Mouse (Mus musculus) adrenal gland, adult 2 months (tissue): ENCODE measurements at regions not wholly inside any gene's neighbourhood (a gene's known extent, or its start where the extent isn't known, plus 50 kb on each side); places are given as distances from the start of the nearest gene placed in this dataset.
"Not testable (repeated sequence)": the region's sequence is repeated elsewhere in the genome, so short reads cannot be mapped to it uniquely, and the experiment has no call there.

Experiments
- DNase-seq: peaks from one replicate; pipeline ENCODE4 v3.0.0; 2021

DNA sequence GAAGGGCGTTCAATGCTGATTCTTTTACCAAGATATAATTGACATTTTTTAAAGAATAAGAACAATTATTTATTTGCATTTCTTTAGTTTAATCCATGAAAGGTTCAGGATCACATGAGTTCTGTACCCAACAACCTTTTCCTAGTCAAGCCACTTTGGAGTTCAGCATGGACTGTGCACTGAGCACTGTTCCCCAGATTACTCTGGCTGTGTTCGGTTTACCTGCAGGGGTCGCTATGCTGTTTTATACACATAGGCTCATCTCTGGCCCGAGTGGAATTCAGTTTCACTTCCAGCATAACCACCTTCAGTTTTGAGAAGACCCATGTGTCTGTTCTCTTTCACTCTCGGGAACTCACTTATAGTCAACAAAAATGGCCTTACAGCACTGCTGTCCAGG is 93.5 kb upstream of the Smarcad1 start:
- DNase-seq = not testable (repeated sequence)

DNA sequence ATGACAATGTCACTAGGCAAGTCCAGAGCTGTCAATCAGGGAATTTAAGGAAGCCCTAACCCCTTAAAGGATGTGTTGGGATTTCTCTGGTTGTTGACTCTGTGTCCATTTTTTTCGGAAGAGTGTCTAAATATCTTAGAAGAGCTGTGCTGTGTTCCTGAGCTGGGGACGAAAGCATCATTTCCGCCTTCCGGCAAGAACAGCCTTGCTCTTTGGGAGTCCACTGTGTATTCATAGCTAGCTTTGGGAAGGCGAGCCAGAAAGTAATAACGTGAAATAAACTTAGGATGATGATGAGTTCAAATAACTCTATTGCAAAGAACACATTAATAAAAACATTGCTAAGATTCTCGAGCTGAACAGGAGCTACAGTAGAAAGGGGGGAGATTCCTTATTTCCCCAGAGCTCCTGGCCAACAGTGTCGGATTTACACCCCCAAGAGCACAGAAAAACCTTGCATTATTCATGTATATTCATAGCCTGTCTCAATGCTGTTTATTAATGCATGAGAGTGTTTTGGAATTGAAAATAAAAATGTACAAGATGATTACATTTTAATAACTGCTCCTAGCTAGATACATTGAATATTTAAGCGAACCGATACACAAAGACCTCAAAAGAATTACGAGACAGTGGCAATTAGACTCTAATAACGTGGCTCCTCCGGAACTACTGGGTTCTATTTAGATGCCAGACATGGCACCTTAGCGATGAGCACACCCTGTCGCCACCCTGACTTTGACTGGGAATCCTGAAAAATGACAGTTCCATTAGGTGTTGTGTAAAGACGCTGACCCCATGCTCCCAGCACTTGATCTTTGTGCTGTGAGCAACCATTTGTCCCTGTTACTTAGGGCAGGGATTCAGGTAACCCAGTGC is 80.5 kb upstream of the Smarcad1 start:
- DNase-seq = no peak

DNA sequence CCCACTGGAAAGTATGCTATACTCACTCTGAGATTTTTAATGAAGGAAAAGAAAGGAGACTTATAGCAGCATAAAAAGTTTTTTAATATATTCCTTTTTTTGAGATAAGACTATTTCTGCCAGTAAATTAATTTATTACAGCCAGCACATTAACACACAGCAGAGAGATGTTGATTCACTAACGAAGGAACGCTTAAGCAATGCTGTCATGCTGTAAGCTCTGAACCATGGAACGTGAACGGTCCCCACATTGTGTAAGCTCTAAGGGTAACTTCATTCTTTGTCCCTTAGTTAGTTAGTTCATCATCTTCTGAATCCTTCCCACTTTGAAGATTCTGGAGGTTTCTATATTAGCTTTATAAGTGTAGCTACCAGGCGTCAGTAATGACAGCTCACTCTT is 79.8 kb upstream of the Smarcad1 start:
- DNase-seq = no peak

DNA sequence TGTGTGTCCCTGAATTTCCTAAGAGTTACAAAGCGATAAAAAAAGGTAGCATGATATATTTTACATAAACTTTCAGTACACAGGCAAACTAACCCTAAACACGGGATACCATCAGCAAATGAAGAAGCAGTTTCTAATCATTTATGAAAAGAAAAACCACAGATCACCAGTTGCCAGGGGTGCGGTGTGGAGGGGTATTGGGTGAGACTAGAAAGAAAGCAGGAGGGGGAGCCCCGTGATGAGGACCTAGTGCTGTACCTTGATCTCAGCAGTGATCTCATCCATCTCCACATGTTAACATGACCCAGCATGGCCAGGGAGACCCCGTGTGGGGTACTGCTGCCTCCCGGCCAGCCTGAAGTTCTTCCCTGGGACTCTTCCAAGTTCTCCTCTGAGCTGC is 77.7 kb upstream of the Smarcad1 start:
- DNase-seq = no peak

DNA sequence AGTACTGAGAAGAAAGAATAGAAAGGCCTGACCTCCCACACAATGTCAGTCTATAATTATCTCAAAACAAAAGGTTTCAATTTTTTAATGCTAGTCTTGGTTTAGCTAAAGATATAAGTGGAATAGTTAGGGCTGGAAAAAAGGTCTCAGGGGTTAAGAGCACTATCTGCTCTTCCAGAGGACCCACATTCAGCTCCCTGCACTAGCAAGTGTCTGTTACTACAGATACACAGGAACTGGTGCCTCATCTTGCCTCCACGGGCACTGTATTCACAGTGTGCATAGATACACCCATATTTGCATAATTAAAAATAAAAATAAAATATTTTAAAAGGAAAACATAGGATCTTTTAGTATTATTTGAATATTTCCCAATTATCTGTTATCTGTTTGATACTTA is 77.2 kb upstream of the Smarcad1 start:
- no peak for DNase-seq

DNA sequence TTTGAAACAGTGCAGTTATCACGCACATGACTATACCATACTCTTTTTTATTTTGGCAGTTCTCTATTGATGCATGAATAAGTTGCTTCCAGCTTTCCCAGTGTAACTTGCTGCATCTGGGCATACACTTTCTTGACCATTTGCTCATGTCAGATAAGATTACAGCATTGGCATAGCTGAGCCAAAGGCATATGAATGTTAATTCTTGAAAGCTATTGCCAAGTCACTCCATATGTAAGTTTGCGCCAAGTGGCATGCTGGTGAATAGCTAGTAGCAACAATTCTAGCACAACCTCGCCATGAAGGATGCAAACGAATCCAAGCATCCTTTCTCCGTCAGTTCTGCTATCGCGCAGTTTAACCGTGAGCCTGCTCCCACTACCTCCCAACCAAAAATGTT is 72.2 kb upstream of the Smarcad1 start:
- no peak for DNase-seq

DNA sequence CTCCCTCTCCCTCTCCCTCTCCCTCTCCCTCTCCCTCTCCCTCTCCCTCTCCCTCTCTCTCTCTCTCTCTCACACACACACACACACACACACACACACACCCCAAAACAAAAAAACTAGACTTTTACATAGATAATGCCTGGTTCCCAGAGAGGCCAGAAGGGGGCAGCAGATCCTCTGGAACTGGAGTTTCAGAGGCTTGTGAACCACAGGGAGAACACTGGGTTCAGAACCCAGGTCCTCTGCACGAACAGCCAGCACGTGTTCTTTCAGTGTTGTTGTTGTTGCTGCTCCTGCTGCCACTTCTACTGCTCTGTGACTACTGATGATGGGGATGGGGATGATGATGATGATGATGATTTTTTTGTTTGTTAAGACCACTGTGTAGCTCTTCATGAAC is 68.4 kb upstream of the Smarcad1 start:
- peak; percentile 14 for DNase-seq

DNA sequence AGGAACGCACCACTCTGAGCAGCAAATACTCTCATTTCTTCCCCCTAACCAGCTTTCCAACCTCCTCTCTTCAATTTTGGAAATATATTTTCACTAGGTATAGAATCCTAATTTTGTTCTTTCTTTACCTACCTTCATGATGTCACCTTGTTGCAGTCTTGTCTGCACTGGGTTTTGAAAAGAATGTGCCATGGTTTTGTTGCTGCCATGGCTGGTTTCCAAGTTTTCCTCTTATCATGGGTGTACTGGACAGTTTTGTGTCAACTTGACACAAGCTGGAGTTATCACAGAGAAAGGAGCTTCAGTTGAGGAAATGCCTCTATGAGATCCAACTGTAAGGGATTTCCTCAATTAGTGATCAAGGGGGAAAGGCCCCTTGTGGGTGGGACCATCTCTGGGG is 67.9 kb upstream of the Smarcad1 start:
- not testable (repeated sequence) for DNase-seq

DNA sequence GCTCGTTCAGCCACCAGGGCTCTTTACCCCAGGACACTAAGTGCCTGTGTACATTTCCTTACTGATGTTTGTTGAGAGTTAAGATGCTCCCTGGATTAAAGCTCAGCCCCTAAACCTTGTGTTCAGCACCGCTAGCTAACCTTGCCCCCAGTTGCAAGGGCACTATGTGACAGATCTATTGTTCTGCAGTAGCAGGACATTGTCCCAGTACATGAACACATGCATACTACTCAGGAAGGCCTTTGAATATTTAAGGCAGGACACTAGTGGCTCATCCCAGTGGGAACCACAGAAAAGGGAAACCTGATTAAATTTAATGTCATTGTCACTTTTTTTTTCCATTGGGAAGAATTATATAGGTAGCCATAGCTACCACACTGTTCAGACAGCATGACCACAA is 60.3 kb upstream of the Smarcad1 start:
- no peak for DNase-seq
